Mouse (Mus musculus): ENCODE results near the gene Olfr131. TPM values are rescaled to one million over a fixed set of nuclear protein-coding genes. Genes with fewer than 3 reads are reported as not detected.
"Not testable (repeated sequence)": the region's sequence is repeated elsewhere in the genome, so short reads cannot be mapped to it uniquely, and the experiment has no call there.

The Olfr131 gene
- polyA plus RNA-seq (2015; fragmentation: Nextera tagmentation; extraction: Ambion mirVana): not detected in 2 replicates

- Histone ChIP-seq H3K9me3 (ENCODE audit: low read length) (no peaks in the 10 kb centered on the region), H3K27me3 (replicated peaks; ENCODE audit: insufficient read depth, low read length) (no peaks in the 10 kb centered on the region), H3K36me3 (ENCODE audit: insufficient read depth, low read length) (no peaks in the 10 kb centered on the region), H3K4me1 (ENCODE audit: insufficient read depth, low read depth, low read length) (no peaks in the 10 kb centered on the region), H3K27ac (ENCODE audit: low read length) (no peak within 1 kb of the TSS), H3K4me2 (replicated peaks; ENCODE audit: low read depth, low read length) (no peak within 1 kb of the TSS), H3K9ac (replicated peaks; ENCODE audit: low read depth) (no peak within 1 kb of the TSS), H3K4me3 (ENCODE audit: low read depth, low read length) (no peak within 1 kb of the TSS)
- TF ChIP-seq EP300 (IDR thresholded peaks at IDR 0.05) (no peak), CTCF (IDR thresholded peaks at IDR 0.05) (no peak)
- no peak for DNase-seq (ENCODE audit: low spot score)
- ATAC-seq: no peak
Measured at GRCm38 (mm10) chr17:38088593-38088992, at the start of gene Olfr131. TSS of gene Olfr131 (minus strand) at chr17:38088693.

DNA sequence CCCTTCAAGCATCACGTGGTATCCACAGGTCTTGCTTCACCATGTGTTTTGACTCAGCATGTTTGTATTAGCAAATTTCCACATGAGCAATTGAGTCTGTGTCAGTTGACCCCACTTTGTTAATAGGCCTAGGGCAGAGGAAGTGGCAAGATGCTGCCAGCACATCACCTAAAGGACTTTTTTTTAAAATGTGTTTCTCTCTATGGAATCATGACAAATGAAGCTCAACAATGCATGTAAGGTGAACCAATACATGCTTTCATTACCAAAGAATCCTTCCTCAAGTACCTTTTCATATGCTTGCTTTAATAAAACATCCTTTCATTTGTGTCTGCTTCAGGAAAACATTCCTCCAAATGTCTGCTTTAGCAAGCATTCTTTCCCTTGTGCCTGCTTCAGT is 45.9 kb upstream of the Olfr131 start, which contains the start of gene Olfr132:
Olfr132 (minus strand) TSS at position 101 of the 400 bp plus-strand sequence.
- 59% methylated on average over 1 of the region's 1 CpGs for WGBS
- DNase-seq (ENCODE audit: low spot score): no peak
- TF ChIP-seq EP300 (IDR thresholded peaks at IDR 0.05) (no peak), CTCF (IDR thresholded peaks at IDR 0.05) (no peak)
- Histone ChIP-seq H3K4me1 (ENCODE audit: insufficient read depth, low read depth, low read length) (no peaks in the 10 kb centered on the region), H3K4me3 (ENCODE audit: low read depth, low read length) (no peak within 1 kb of the TSS), H3K27me3 (replicated peaks; ENCODE audit: insufficient read depth, low read length) (no peaks in the 10 kb centered on the region), H3K27ac (ENCODE audit: low read length) (no peak within 1 kb of the TSS), H3K36me3 (ENCODE audit: insufficient read depth, low read length) (no peaks in the 10 kb centered on the region), H3K9me3 (ENCODE audit: low read length) (no peaks in the 10 kb centered on the region; the same call in 1 of the 2 replicates), H3K9ac (replicated peaks; ENCODE audit: low read depth) (no peak within 1 kb of the TSS), H3K4me2 (replicated peaks; ENCODE audit: low read depth, low read length) (no peak within 1 kb of the TSS)
- no peak for ATAC-seq

GRCm38 (mm10) chr17:38125371-38125770 is 36.9 kb upstream of the Olfr131 start:
- not testable (repeated sequence) for H3K4me2 ChIP-seq (replicated peaks; ENCODE audit: low read depth, low read length); ATAC-seq; DNase-seq (ENCODE audit: low spot score)

DNA sequence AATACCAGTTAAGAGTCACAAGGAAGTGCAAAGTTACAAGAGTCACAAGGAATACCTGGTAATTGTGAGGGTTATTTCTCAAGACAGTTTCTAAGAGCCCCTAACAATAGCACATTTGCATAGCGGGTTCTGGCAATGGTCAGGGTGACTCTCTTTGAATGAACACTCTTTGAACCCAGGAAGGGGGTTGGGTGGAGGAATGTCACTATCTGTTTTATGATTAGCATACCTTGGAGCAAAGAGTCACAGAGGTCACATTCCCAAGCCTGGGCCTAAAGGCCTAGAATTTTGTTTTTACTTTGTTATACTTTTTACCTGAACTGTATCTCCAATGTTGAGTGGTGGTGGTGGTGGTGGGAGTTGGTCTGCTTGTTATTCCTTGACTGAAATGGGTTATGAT is 35.7 kb upstream of the Olfr131 start:
- no CpG with 5 or more reads among the region's 1 CpGs for WGBS
- H3K27ac ChIP-seq (ENCODE audit: low read length); DNase-seq (ENCODE audit: low spot score); H3K9me3 ChIP-seq (ENCODE audit: low read length); H3K4me3 ChIP-seq (ENCODE audit: low read depth, low read length); ATAC-seq; H3K9ac ChIP-seq (replicated peaks; ENCODE audit: low read depth); H3K27me3 ChIP-seq (replicated peaks; ENCODE audit: insufficient read depth, low read length); H3K4me2 ChIP-seq (replicated peaks; ENCODE audit: low read depth, low read length); H3K4me1 ChIP-seq (ENCODE audit: insufficient read depth, low read depth, low read length); H3K36me3 ChIP-seq (ENCODE audit: insufficient read depth, low read length): not testable (repeated sequence)

More at GRCm38 (mm10) chr17:38125371-38125770, 36.9 kb upstream of the Olfr131 start:
- not testable (repeated sequence) for H3K4me3 ChIP-seq (ENCODE audit: low read depth, low read length); H3K36me3 ChIP-seq (ENCODE audit: insufficient read depth, low read length); H3K27ac ChIP-seq (ENCODE audit: low read length); H3K9ac ChIP-seq (replicated peaks; ENCODE audit: low read depth); H3K9me3 ChIP-seq (ENCODE audit: low read length); H3K4me1 ChIP-seq (ENCODE audit: insufficient read depth, low read depth, low read length); H3K27me3 ChIP-seq (replicated peaks; ENCODE audit: insufficient read depth, low read length)
- WGBS: 71% methylated on average over 3 of the region's 3 CpGs

DNA sequence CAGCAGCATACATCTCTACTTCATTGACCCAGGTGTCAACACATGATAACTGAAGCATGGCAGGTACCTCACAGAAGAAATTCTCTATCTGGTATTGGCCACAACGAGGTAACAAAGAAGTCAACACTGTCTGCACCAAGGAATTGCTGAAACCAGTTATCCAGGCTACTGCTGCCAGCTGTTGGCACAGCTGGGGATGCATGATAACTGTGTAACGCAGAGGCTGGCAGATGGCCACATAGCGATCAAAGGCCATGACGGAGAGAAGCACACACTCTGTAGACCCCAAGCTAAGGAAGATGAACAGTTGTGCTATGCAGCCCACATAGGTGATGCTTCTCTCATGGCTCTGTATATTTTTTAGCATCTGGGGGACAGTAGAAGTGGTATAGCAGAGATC is 6.1 kb downstream of the Olfr131 start:
- no peak overlapping the region for H3K4me3 ChIP-seq (ENCODE audit: low read depth, low read length)
- no peaks in the 10 kb centered on the region for H3K27me3 ChIP-seq (replicated peaks; ENCODE audit: insufficient read depth, low read length)
- WGBS: 80% methylated on average over 4 of the region's 4 CpGs
- no peak overlapping the region for H3K9ac ChIP-seq (replicated peaks; ENCODE audit: low read depth)
- no peak for TF ChIP-seq CTCF (IDR thresholded peaks at IDR 0.05)
- no peak for TF ChIP-seq EP300 (IDR thresholded peaks at IDR 0.05)
- no peaks in the 10 kb centered on the region for H3K36me3 ChIP-seq (ENCODE audit: insufficient read depth, low read length)
- H3K4me2 ChIP-seq (replicated peaks; ENCODE audit: low read depth, low read length): no peak overlapping the region
- H3K4me1 ChIP-seq (ENCODE audit: insufficient read depth, low read depth, low read length): no peaks in the 10 kb centered on the region
- ATAC-seq: no peak
- no peak overlapping the region for H3K27ac ChIP-seq (ENCODE audit: low read length)
- H3K9me3 ChIP-seq (ENCODE audit: low read length): peaks cover 5% of the 10 kb centered on the region; the same call in 1 of the 2 replicates
- DNase-seq (ENCODE audit: low spot score): no peak

- WGBS: 70% methylated on average over 1 of the region's 1 CpGs
Measured at GRCm38 (mm10) chr17:38063621-38064020, 24.9 kb downstream of the Olfr131 start, which contains the start of gene Olfr130. TSS of gene Olfr130 (plus strand) at chr17:38063921.

DNA sequence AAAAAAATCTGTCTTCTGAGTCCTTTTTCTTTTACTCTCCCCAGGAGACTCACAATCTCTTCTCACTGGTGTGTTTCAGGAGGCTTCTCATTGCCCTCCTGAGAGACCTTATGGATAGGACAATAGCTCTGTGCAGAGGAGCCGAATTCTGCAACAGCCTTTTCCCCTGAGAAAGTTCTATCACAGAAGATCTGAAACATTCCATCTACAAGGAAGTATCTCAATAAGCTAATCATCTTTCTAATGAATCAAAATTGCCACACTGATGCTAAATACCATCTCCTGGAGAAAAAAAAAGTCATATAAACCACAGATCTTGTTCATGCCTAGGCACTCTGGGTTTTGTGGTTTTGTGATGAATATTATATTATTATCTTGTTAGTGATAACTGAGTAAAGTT is 28.5 kb downstream of the Olfr131 start, which contains the start of gene Olfr129:
Olfr129 (minus strand) TSS at position 101 of the 400 bp plus-strand sequence.
- Histone ChIP-seq H3K9ac (replicated peaks; ENCODE audit: low read depth) (no peak within 1 kb of the TSS), H3K36me3 (ENCODE audit: insufficient read depth, low read length) (no peaks in the 10 kb centered on the region), H3K4me1 (ENCODE audit: insufficient read depth, low read depth, low read length) (no peaks in the 10 kb centered on the region), H3K27ac (ENCODE audit: low read length) (no peak within 1 kb of the TSS), H3K4me2 (replicated peaks; ENCODE audit: low read depth, low read length) (no peak within 1 kb of the TSS), H3K27me3 (replicated peaks; ENCODE audit: insufficient read depth, low read length) (no peaks in the 10 kb centered on the region), H3K4me3 (ENCODE audit: low read depth, low read length) (no peak within 1 kb of the TSS), H3K9me3 (ENCODE audit: low read length) (no peaks in the 10 kb centered on the region)
- no peak for DNase-seq (ENCODE audit: low spot score)
- WGBS: 57% methylated on average over 1 of the region's 1 CpGs
- no peak for ATAC-seq
- TF ChIP-seq CTCF (IDR thresholded peaks at IDR 0.05): no peak
- no peak for TF ChIP-seq EP300 (IDR thresholded peaks at IDR 0.05)

More at GRCm38 (mm10) chr17:38063621-38064020, 24.9 kb downstream of the Olfr131 start, which contains the start of gene Olfr130:
- Histone ChIP-seq H3K4me3 (ENCODE audit: low read depth, low read length) (no peak within 1 kb of the TSS), H3K27me3 (replicated peaks; ENCODE audit: insufficient read depth, low read length) (no peaks in the 10 kb centered on the region), H3K4me2 (replicated peaks; ENCODE audit: low read depth, low read length) (no peak within 1 kb of the TSS), H3K4me1 (ENCODE audit: insufficient read depth, low read depth, low read length) (no peaks in the 10 kb centered on the region), H3K9me3 (ENCODE audit: low read length) (no peaks in the 10 kb centered on the region), H3K27ac (ENCODE audit: low read length) (no peak within 1 kb of the TSS), H3K36me3 (ENCODE audit: insufficient read depth, low read length) (no peaks in the 10 kb centered on the region), H3K9ac (replicated peaks; ENCODE audit: low read depth) (no peak within 1 kb of the TSS)
- ATAC-seq (no peak), DNase-seq (ENCODE audit: low spot score) (no peak)
- TF ChIP-seq CTCF (IDR thresholded peaks at IDR 0.05) (no peak), EP300 (IDR thresholded peaks at IDR 0.05) (no peak)

Other genes with a start within 250 kb of the Olfr131 start
- gene Olfr126, start 241.2 kb downstream of the Olfr131 start, polyA plus RNA-seq (2015; fragmentation: Nextera tagmentation; extraction: Ambion mirVana): not detected in 2 replicates
- not detected in 2 replicates for gene Olfr127, start 188.3 kb downstream of the Olfr131 start, polyA plus RNA-seq (2015; fragmentation: Nextera tagmentation; extraction: Ambion mirVana)
- gene Olfr128, start 168.1 kb downstream of the Olfr131 start, polyA plus RNA-seq (2015; fragmentation: Nextera tagmentation; extraction: Ambion mirVana): not detected in 2 replicates
- gene Olfr761, start 135.6 kb downstream of the Olfr131 start, polyA plus RNA-seq (2015; fragmentation: Nextera tagmentation; extraction: Ambion mirVana): not detected in 2 replicates
- not detected in 2 replicates for gene Olfr129, start 28.6 kb downstream of the Olfr131 start, polyA plus RNA-seq (2015; fragmentation: Nextera tagmentation; extraction: Ambion mirVana)
- gene Olfr130, start 24.8 kb downstream of the Olfr131 start, polyA plus RNA-seq (2015; fragmentation: Nextera tagmentation; extraction: Ambion mirVana): not detected in 2 replicates
- not detected in 2 replicates for gene Olfr132, start 45.8 kb upstream of the Olfr131 start, polyA plus RNA-seq (2015; fragmentation: Nextera tagmentation; extraction: Ambion mirVana)
- gene Olfr133, start 56.6 kb upstream of the Olfr131 start, polyA plus RNA-seq (2015; fragmentation: Nextera tagmentation; extraction: Ambion mirVana): not detected in 2 replicates
- not detected in 2 replicates for gene Olfr134, start 82.7 kb upstream of the Olfr131 start, polyA plus RNA-seq (2015; fragmentation: Nextera tagmentation; extraction: Ambion mirVana)
- gene Olfr135, start 115.6 kb upstream of the Olfr131 start, polyA plus RNA-seq (2015; fragmentation: Nextera tagmentation; extraction: Ambion mirVana): not detected in 2 replicates
- gene Olfr138, start 172.3 kb upstream of the Olfr131 start, polyA plus RNA-seq (2015; fragmentation: Nextera tagmentation; extraction: Ambion mirVana): not detected in 2 replicates
- gene Olfr137, start 218.9 kb upstream of the Olfr131 start, polyA plus RNA-seq (2015; fragmentation: Nextera tagmentation; extraction: Ambion mirVana): not detected in 2 replicates
- not detected in 2 replicates for gene Olfr136, start 241.1 kb upstream of the Olfr131 start, polyA plus RNA-seq (2015; fragmentation: Nextera tagmentation; extraction: Ambion mirVana)